Mouse (Mus musculus): Measurements from ENCODE around the gene Olfr466. TPM values are rescaled to one million over a fixed set of nuclear protein-coding genes. Genes with fewer than 3 reads are reported as not detected.

The Olfr466 gene
- polyA plus RNA-seq (2015; fragmentation: Nextera tagmentation; extraction: Ambion mirVana) = not detected in 2 replicates

- 76% methylated on average over 1 of the region's 1 CpGs for WGBS
- H3K4me3 ChIP-seq (ENCODE audit: low read depth, low read length) = no peak within 1 kb of the TSS
- no peak for ATAC-seq
Observed at GRCm38 (mm10) chr13:65149940-65150339, at the start of gene Olfr466. TSS of gene Olfr466 (plus strand) at chr13:65150240.

DNA sequence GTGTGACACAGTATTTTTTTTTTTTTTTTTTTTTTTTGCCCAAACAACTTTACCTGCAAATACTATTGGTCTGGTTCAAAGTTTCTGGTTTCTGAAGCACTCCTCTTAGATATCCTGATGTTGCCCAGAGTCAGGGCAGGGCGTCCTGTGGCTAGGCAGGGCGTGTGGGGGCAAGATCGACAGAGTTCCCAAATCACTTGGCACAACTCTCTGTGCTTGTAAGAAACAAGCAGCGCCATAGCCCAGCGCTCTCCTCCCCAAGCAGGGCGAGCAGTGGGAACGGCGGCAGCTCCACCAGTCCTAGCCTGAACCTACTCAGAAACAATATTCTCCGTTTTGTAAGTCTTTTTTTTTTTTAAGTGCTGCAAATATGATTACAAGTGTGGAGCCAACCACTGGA is 49.4 kb upstream of the Olfr466 start:
- H3K4me3 ChIP-seq (ENCODE audit: low read depth, low read length) = no peak overlapping the region
- no peak overlapping the region for H3K9ac ChIP-seq (ENCODE audit: low read depth, low read length)
- WGBS = 96% methylated on average over 9 of the region's 9 CpGs
- no peaks in the 10 kb centered on the region for H3K4me1 ChIP-seq (ENCODE audit: control insufficient read depth, insufficient read depth, low read length)
- no peak overlapping the region for H3K27ac ChIP-seq (ENCODE audit: low read length)
- peaks cover 4% of the 10 kb centered on the region; the same call in 1 of the 2 replicates for H3K36me3 ChIP-seq (ENCODE audit: control insufficient read depth, insufficient read depth, low read length)
- no peaks in the 10 kb centered on the region for H3K27me3 ChIP-seq (ENCODE audit: control insufficient read depth, insufficient read depth, low read depth, low read length)
- H3K9me3 ChIP-seq (replicated peaks; ENCODE audit: control insufficient read depth, low read length, poor library complexity, severe bottlenecking) = peaks cover 12% of the 10 kb centered on the region; the same call in 1 of the 2 replicates
- no peak overlapping the region for H3K4me2 ChIP-seq (ENCODE audit: low read length)
- no peak for ATAC-seq

More at GRCm38 (mm10) chr13:65149940-65150339, at the start of gene Olfr466:
- Histone ChIP-seq H3K4me2 (ENCODE audit: low read length) (no peak within 1 kb of the TSS), H3K9me3 (replicated peaks; ENCODE audit: control insufficient read depth, low read length, poor library complexity, severe bottlenecking) (no peaks in the 10 kb centered on the region), H3K27me3 (ENCODE audit: control insufficient read depth, insufficient read depth, low read depth, low read length) (no peaks in the 10 kb centered on the region), H3K27ac (ENCODE audit: low read length) (no peak within 1 kb of the TSS), H3K4me1 (ENCODE audit: control insufficient read depth, insufficient read depth, low read length) (no peaks in the 10 kb centered on the region), H3K9ac (ENCODE audit: low read depth, low read length) (no peak within 1 kb of the TSS), H3K36me3 (ENCODE audit: control insufficient read depth, insufficient read depth, low read length) (no peaks in the 10 kb centered on the region)

DNA sequence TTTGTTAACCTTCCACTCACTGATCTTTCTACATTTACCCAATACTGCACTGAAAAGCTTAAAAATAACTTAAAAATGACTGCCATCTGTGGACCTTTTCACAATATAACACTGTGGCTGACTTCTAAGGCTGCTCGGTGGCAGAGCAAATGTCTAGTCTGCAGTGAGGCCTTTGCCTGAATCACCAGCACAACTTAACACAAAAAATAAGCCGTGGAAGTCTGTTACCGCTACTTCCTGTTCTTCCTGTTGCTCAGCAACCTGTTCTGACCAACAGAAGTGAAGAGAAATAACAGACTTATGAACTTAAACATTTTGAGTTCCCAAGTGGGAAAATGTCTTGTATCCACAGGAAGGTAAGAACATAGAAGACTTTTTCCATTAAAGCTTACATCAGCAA is 48.8 kb upstream of the Olfr466 start:
- H3K4me1 ChIP-seq (ENCODE audit: control insufficient read depth, insufficient read depth, low read length) = no peaks in the 10 kb centered on the region
- H3K9me3 ChIP-seq (replicated peaks; ENCODE audit: control insufficient read depth, low read length, poor library complexity, severe bottlenecking) = peaks cover 16% of the 10 kb centered on the region; the same call in 1 of the 2 replicates
- ATAC-seq = no peak
- WGBS = 95% methylated on average over 3 of the region's 3 CpGs
- H3K4me2 ChIP-seq (ENCODE audit: low read length) = no peak overlapping the region
- no peak overlapping the region for H3K4me3 ChIP-seq (ENCODE audit: low read depth, low read length)
- no peak overlapping the region for H3K9ac ChIP-seq (ENCODE audit: low read depth, low read length)
- peaks cover 6% of the 10 kb centered on the region; the same call in 1 of the 2 replicates for H3K36me3 ChIP-seq (ENCODE audit: control insufficient read depth, insufficient read depth, low read length)
- no peak overlapping the region for H3K27ac ChIP-seq (ENCODE audit: low read length)
- no peaks in the 10 kb centered on the region for H3K27me3 ChIP-seq (ENCODE audit: control insufficient read depth, insufficient read depth, low read depth, low read length)

DNA sequence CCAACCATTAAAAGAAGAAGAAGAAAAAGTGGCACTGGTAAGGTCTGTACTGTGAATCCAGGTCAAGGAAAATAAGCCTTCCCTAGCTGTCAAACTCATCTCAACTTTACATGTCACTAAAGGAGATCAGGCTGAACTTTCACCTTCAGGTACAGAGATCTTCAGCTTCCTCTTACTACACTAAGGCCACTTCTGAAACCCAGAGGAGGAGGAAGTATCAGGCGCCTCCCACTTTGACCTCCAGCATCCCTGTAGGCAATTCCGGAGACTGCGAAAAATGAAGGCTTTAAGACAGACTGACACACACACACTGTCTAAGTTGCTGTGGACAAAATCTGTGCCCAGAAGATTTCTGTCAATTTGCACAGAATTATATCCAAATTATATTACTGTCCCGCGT is 38.1 kb upstream of the Olfr466 start:
- 1% methylated on average over 5 of the region's 5 CpGs for WGBS
- no peaks in the 10 kb centered on the region; the same call in 1 of the 2 replicates for H3K36me3 ChIP-seq (ENCODE audit: control insufficient read depth, insufficient read depth, low read length)
- peak; percentile 1; the same call in 1 of the 2 replicates for ATAC-seq
- peak overlapping the region; percentile 95 for H3K4me2 ChIP-seq (ENCODE audit: low read length)
- H3K9me3 ChIP-seq (replicated peaks; ENCODE audit: control insufficient read depth, low read length, poor library complexity, severe bottlenecking) = no peaks in the 10 kb centered on the region
- peak overlapping the region; percentile 77; the same call in 1 of the 2 replicates for H3K27ac ChIP-seq (ENCODE audit: low read length)
- no peaks in the 10 kb centered on the region for H3K27me3 ChIP-seq (ENCODE audit: control insufficient read depth, insufficient read depth, low read depth, low read length)
- H3K4me1 ChIP-seq (ENCODE audit: control insufficient read depth, insufficient read depth, low read length) = peaks cover 13% of the 10 kb centered on the region
- peak overlapping the region; percentile 82 for H3K9ac ChIP-seq (ENCODE audit: low read depth, low read length)
- H3K4me3 ChIP-seq (ENCODE audit: low read depth, low read length) = peak overlapping the region; percentile 63

- Histone ChIP-seq H3K27me3 (ENCODE audit: control insufficient read depth, insufficient read depth, low read depth, low read length) (no peaks in the 10 kb centered on the region), H3K4me1 (ENCODE audit: control insufficient read depth, insufficient read depth, low read length) (peaks cover 13% of the 10 kb centered on the region), H3K4me3 (ENCODE audit: low read depth, low read length) (peak within 1 kb of the TSS; percentile 63), H3K9me3 (replicated peaks; ENCODE audit: control insufficient read depth, low read length, poor library complexity, severe bottlenecking) (no peaks in the 10 kb centered on the region), H3K36me3 (ENCODE audit: control insufficient read depth, insufficient read depth, low read length) (no peaks in the 10 kb centered on the region; the same call in 1 of the 2 replicates), H3K4me2 (ENCODE audit: low read length) (peak within 1 kb of the TSS; percentile 95), H3K27ac (ENCODE audit: low read length) (peak within 1 kb of the TSS; percentile 77), H3K9ac (ENCODE audit: low read depth, low read length) (peak within 1 kb of the TSS; percentile 82)
- ATAC-seq = peak; percentile 99
- WGBS = under 1% methylated on average over 60 of the region's 60 CpGs
Observed at GRCm38 (mm10) chr13:65112459-65113110, 37.5 kb upstream of the Olfr466 start, which contains the start of gene Mfsd14b. TSS of gene Mfsd14b (minus strand) at chr13:65112975.

- ATAC-seq = peak; percentile 76
- Histone ChIP-seq H3K27me3 (ENCODE audit: control insufficient read depth, insufficient read depth, low read depth, low read length) (no peaks in the 10 kb centered on the region), H3K36me3 (ENCODE audit: control insufficient read depth, insufficient read depth, low read length) (no peaks in the 10 kb centered on the region), H3K4me3 (ENCODE audit: low read depth, low read length) (peak overlapping the region; percentile 63), H3K9me3 (replicated peaks; ENCODE audit: control insufficient read depth, low read length, poor library complexity, severe bottlenecking) (no peaks in the 10 kb centered on the region), H3K27ac (ENCODE audit: low read length) (peak overlapping the region; percentile 77), H3K4me2 (ENCODE audit: low read length) (peak overlapping the region; percentile 59), H3K9ac (ENCODE audit: low read depth, low read length) (peak overlapping the region; percentile 82), H3K4me1 (ENCODE audit: control insufficient read depth, insufficient read depth, low read length) (peaks cover 13% of the 10 kb centered on the region)
- 63% methylated on average over 3 of the region's 3 CpGs for WGBS
Observed at GRCm38 (mm10) chr13:65113239-65113638, 36.8 kb upstream of the Olfr466 start.

DNA sequence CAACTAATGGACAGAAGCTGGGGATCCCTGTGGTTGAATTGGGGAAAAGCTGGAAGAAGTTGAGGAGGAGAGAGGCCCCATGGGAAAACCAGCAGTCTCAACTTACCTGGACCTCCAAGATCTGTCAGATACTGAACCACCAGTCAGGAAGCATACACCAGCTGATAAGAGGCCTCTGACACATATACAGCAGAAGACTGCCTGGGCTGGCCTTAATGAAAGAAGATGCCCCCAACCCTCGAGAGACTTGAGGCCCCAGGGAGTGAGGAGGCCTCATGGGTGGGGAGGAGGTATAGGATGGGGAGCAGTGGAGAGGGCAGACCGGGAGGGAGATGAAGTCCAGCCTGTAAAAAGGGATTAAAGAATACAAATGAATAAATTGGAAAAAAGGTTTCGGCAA is 29.1 kb upstream of the Olfr466 start:
- ATAC-seq = no peak
- H3K4me1 ChIP-seq (ENCODE audit: control insufficient read depth, insufficient read depth, low read length) = no peaks in the 10 kb centered on the region
- H3K27me3 ChIP-seq (ENCODE audit: control insufficient read depth, insufficient read depth, low read depth, low read length) = no peaks in the 10 kb centered on the region
- 61% methylated on average over 3 of the region's 3 CpGs for WGBS
- H3K4me2 ChIP-seq (ENCODE audit: low read length) = no peak overlapping the region
- H3K9ac ChIP-seq (ENCODE audit: low read depth, low read length) = no peak overlapping the region
- no peak overlapping the region for H3K4me3 ChIP-seq (ENCODE audit: low read depth, low read length)
- no peaks in the 10 kb centered on the region for H3K36me3 ChIP-seq (ENCODE audit: control insufficient read depth, insufficient read depth, low read length)
- no peak overlapping the region for H3K27ac ChIP-seq (ENCODE audit: low read length)
- no peaks in the 10 kb centered on the region for H3K9me3 ChIP-seq (replicated peaks; ENCODE audit: control insufficient read depth, low read length, poor library complexity, severe bottlenecking)

GRCm38 (mm10) chr13:65122111-65122510 is 27.9 kb upstream of the Olfr466 start:
- Histone ChIP-seq H3K4me2 (ENCODE audit: low read length) (no peak overlapping the region), H3K4me1 (ENCODE audit: control insufficient read depth, insufficient read depth, low read length) (no peaks in the 10 kb centered on the region), H3K27ac (ENCODE audit: low read length) (no peak overlapping the region), H3K27me3 (ENCODE audit: control insufficient read depth, insufficient read depth, low read depth, low read length) (no peaks in the 10 kb centered on the region), H3K9ac (ENCODE audit: low read depth, low read length) (no peak overlapping the region), H3K36me3 (ENCODE audit: control insufficient read depth, insufficient read depth, low read length) (no peaks in the 10 kb centered on the region), H3K9me3 (replicated peaks; ENCODE audit: control insufficient read depth, low read length, poor library complexity, severe bottlenecking) (no peaks in the 10 kb centered on the region), H3K4me3 (ENCODE audit: low read depth, low read length) (no peak overlapping the region)
- 90% methylated on average over 1 of the region's 1 CpGs for WGBS
- ATAC-seq = no peak

- 68% methylated on average over 3 of the region's 3 CpGs for WGBS
- no peak for ATAC-seq
- no peak overlapping the region for H3K27ac ChIP-seq (ENCODE audit: low read length)
Observed at GRCm38 (mm10) chr13:65127063-65127847, 22.8 kb upstream of the Olfr466 start.

More at GRCm38 (mm10) chr13:65127063-65127847, 22.8 kb upstream of the Olfr466 start:
- Histone ChIP-seq H3K36me3 (ENCODE audit: control insufficient read depth, insufficient read depth, low read length) (no peaks in the 10 kb centered on the region), H3K27me3 (ENCODE audit: control insufficient read depth, insufficient read depth, low read depth, low read length) (no peaks in the 10 kb centered on the region), H3K4me2 (ENCODE audit: low read length) (no peak overlapping the region), H3K9me3 (replicated peaks; ENCODE audit: control insufficient read depth, low read length, poor library complexity, severe bottlenecking) (no peaks in the 10 kb centered on the region), H3K9ac (ENCODE audit: low read depth, low read length) (no peak overlapping the region), H3K4me3 (ENCODE audit: low read depth, low read length) (no peak overlapping the region), H3K4me1 (ENCODE audit: control insufficient read depth, insufficient read depth, low read length) (no peaks in the 10 kb centered on the region)

Data from midbrain, embryonic 16.5 days (tissue).